Mouse (Mus musculus) megakaryocyte-erythroid progenitor cell, adult 5-6 weeks (primary cell): ENCODE measurements around the gene Etfbkmt. TPM values are rescaled to one million over a fixed set of nuclear protein-coding genes. Genes with fewer than 3 reads are reported as not detected.
A peak's percentile ranks its signal among the peaks of the same experiment; 100 is the strongest.
"Not testable (repeated sequence)": the region's sequence is repeated elsewhere in the genome, so short reads cannot be mapped to it uniquely, and the experiment has no call there.

Experiments
- ATAC-seq: replicated peaks from 2 replicates; pipeline ENCODE4 v1.8.0; 2016; ENCODE audit warnings: mild to moderate bottlenecking, inconsistent platforms; ENCODE audit not compliant: severe bottlenecking, poor library complexity, low FRiP score, low TSS enrichment
- total RNA-seq, 2 experiments: library from RNA; stranded (forward) in 1 of 2; stranded (reverse) in 1 of 2; fragments of 200-1000, 215-1000 nt in 1 of 2; fragments of >200 nt in 1 of 2; fragmentation: Nextera tagmentation in 1 of 2; gene quantifications; 2 replicates each; pipeline ENCODE4 v1.2.3; 2014 to 2017

Gene Etfbkmt
- total RNA-seq (2014; fragmentation: Nextera tagmentation), result 15.1 and 18.6 TPM in 2 replicates
- 25.2 and 28.4 TPM in 2 replicates for total RNA-seq (2017)

GRCm38 (mm10) chr6:149139471-149139870 is at the start of gene Etfbkmt:
Gene Etfbkmt (plus strand): TSS chr6:149139849.
- no peak for ATAC-seq

- no peak for ATAC-seq
Measured at GRCm38 (mm10) chr6:149092406-149092805, 47.2 kb upstream of the Etfbkmt start.

GRCm38 (mm10) chr6:149093465-149093864 is 46.2 kb upstream of the Etfbkmt start:
- ATAC-seq, result no peak

GRCm38 (mm10) chr6:149094555-149094954 is 45.1 kb upstream of the Etfbkmt start:
- ATAC-seq, result no peak

GRCm38 (mm10) chr6:149095389-149095788 is 44.3 kb upstream of the Etfbkmt start:
- no peak for ATAC-seq

GRCm38 (mm10) chr6:149096233-149096632 is 43.4 kb upstream of the Etfbkmt start:
- no peak for ATAC-seq

GRCm38 (mm10) chr6:149097276-149097675 is 42.4 kb upstream of the Etfbkmt start:
- ATAC-seq, result no peak

GRCm38 (mm10) chr6:149098993-149099392 is 40.7 kb upstream of the Etfbkmt start:
- no peak for ATAC-seq

- peak; percentile 52 for ATAC-seq
Measured at GRCm38 (mm10) chr6:149100174-149101075, 39.2 kb upstream of the Etfbkmt start.

- ATAC-seq, result peak; percentile 48
Measured at GRCm38 (mm10) chr6:149101076-149101942, 38.3 kb upstream of the Etfbkmt start, which contains the start of gene Dennd5b. Gene Dennd5b (minus strand): TSS chr6:149101680.

GRCm38 (mm10) chr6:149101943-149102243 is 37.8 kb upstream of the Etfbkmt start:
- ATAC-seq, result no peak

GRCm38 (mm10) chr6:149103451-149103850 is 36.2 kb upstream of the Etfbkmt start:
- ATAC-seq, result no peak

GRCm38 (mm10) chr6:149107615-149108014 is 32.0 kb upstream of the Etfbkmt start:
- ATAC-seq, result no peak

- ATAC-seq, result no peak
Measured at GRCm38 (mm10) chr6:149108909-149109308, 30.7 kb upstream of the Etfbkmt start.

GRCm38 (mm10) chr6:149116992-149117391 is 22.7 kb upstream of the Etfbkmt start:
- ATAC-seq, result no peak

GRCm38 (mm10) chr6:149118935-149119334 is 20.7 kb upstream of the Etfbkmt start:
- no peak for ATAC-seq

GRCm38 (mm10) chr6:149119853-149120252 is 19.8 kb upstream of the Etfbkmt start:
- ATAC-seq, result peak; percentile 89

GRCm38 (mm10) chr6:149123042-149123441 is 16.6 kb upstream of the Etfbkmt start:
- ATAC-seq, result no peak

GRCm38 (mm10) chr6:149126675-149127074 is 13.0 kb upstream of the Etfbkmt start:
- ATAC-seq, result peak; percentile 93

GRCm38 (mm10) chr6:149129870-149130269 is 9.8 kb upstream of the Etfbkmt start, which contains the start of gene Gm10203:
Gene Gm10203 (plus strand): TSS chr6:149130170.
- ATAC-seq, result not testable (repeated sequence)
